Mouse (Mus musculus): ENCODE data around the gene Fam3c.

DNA sequence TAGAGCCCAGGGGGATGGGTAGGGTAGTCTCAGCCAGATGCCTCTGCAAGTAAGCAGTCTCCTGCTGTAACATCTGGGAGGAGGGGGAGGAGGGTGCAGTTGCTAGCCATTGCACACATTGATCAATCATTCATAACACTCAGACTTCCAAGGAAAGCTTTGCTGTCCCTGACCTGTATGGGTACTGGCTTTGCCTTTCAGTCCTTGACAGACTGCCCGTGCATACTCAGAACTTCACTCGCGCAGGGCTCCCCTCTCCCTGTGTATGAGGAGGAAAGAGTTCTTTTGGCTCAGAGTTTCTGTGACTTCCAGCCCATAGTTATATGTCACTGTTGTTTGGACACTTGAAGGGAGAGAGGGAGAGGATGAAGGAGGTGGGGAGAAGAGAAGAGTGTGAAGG, 24.2 kb upstream of the Fam3c start:
- TF ChIP-seq CTCF (IDR thresholded peaks at IDR 0.05; ENCODE audit: low read depth, low read length) (no peak), EP300 (IDR thresholded peaks at IDR 0.05; ENCODE audit: insufficient read depth, low read depth, low read length) (no peak), POLR2A (IDR thresholded peaks at IDR 0.05; ENCODE audit: insufficient read depth, low read length) (no peak)
